Mouse (Mus musculus) embryonic fibroblast, embryonic 13.5 days (primary cell): ENCODE measurements around the gene Ebf1. TPM values are rescaled to one million over a fixed set of nuclear protein-coding genes. Genes with fewer than 3 reads are reported as not detected.

Experiments
- H3K27ac ChIP-seq: 2 replicates; pipeline ENCODE4 v1.5.1; 2012; ENCODE audit warnings: low read length, control low read depth, inconsistent platforms; ENCODE audit not compliant: insufficient read depth
- H3K4me1 ChIP-seq: 2 replicates; pipeline ENCODE4 v1.6.1; 2011; ENCODE audit warnings: low read length; ENCODE audit not compliant: control insufficient read depth, insufficient read depth
- H3K4me3 ChIP-seq: 2 replicates; pipeline ENCODE4 v1.5.1; 2011; ENCODE audit warnings: mild to moderate bottlenecking, control low read depth, low read length; ENCODE audit not compliant: insufficient read depth
- CTCF ChIP-seq: IDR thresholded peaks from 2 replicates; pipeline ENCODE4 v1.5.1; 2011; ENCODE audit warnings: mild to moderate bottlenecking, control low read depth, low read length, moderate library complexity, borderline replicate concordance; ENCODE audit not compliant: insufficient read depth
- POLR2A ChIP-seq: IDR thresholded peaks from 2 replicates; pipeline ENCODE4 v1.6.1; 2011; ENCODE audit warnings: low read depth, mild to moderate bottlenecking, control low read depth, low read length, moderate library complexity
- polyA plus RNA-seq: library from polyadenylated mRNA; stranded (reverse); fragments of >200 nt; gene quantifications from 2 replicates; pipeline ENCODE4 v1.2.4, GENCODE M21; 2011; ENCODE audit warnings: low read depth; ENCODE audit not compliant: missing spikeins, insufficient read length

Gene Ebf1
- polyA plus RNA-seq, 1 experiment = 55.9 TPM

GRCm38 (mm10) chr11:44628412-44628811 lies 11.3 kb downstream of the Ebf1 start:
- Histone ChIP-seq H3K27ac (no peak overlapping the region), H3K4me3 (no peak overlapping the region), H3K4me1 (peaks cover 2% of the 10 kb centered on the region; the same call in 1 of the 2 replicates)
- TF ChIP-seq CTCF (no peak), POLR2A (no peak)

GRCm38 (mm10) chr11:44632064-44632968 lies 15.2 kb downstream of the Ebf1 start:
- Histone ChIP-seq H3K4me3 (no peak overlapping the region), H3K4me1 (no peaks in the 10 kb centered on the region), H3K27ac (no peak overlapping the region)
- TF ChIP-seq POLR2A (no peak), CTCF (no peak)

DNA sequence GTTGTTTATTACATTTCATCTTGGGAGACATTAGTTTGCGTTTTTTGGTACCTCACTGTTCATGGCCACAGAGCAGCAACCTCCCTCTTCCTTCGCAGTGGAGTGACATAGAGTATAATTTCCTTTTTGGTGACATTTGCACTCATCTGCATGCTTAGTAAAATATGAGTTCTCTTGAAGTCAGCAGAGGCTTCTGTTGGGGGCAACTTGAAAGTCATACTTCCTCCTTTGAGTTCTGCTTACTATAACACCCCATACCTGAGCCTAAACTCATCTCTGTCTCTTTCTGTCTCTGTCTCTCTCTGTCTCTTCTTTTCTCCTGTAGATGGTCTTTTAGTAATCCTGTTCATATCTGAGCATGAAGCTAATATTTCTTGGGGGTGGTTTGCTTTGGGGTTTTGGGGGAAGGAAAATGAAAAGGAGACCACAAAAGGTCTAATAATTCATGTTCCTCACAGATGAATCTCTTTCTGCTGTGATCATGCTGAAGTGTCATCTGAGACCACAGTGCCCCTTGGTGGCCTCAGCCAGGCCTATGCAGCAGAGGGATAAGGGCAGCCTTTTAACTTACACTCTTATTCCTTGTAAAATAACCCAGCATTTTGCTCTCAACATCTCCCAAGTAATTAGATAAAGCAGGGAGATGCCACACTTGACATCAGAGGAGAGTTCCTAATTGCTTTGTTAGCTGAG lies 16.0 kb downstream of the Ebf1 start:
- Histone ChIP-seq H3K4me1 (no peaks in the 10 kb centered on the region), H3K4me3 (no peak overlapping the region), H3K27ac (no peak overlapping the region)
- no peak for TF ChIP-seq CTCF
- TF ChIP-seq POLR2A = no peak

DNA sequence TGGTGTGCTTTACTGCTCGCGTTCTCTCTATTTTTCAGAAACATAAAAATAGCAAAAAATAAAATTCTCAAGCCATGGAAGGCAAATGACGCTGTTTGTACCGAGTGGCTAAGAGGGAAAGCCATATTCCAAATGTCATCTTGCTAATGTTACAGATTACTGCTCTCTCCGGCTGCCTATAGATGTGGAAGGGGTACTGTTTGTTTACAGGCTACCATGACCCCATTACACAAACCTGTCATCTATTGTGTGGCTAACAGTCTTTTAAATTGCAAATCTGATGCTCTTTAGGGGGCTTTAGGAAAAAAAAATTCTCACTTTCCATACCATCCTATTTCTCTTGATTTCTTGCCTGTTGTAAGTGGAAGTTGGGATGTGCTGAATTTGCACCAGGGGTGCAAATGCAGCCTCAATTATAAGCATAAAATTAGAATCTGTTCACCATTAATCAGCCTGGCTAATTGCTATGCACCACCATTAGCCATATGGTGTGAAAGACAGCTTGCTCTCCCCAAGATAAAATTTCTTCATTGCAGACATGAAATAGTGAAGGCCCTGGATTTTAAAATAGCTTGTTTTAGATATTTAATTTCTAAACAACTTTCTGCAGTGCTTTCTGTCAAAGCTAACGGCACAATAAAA lies 17.6 kb downstream of the Ebf1 start:
- no peak overlapping the region for H3K27ac ChIP-seq
- no peaks in the 10 kb centered on the region for H3K4me1 ChIP-seq
- no peak overlapping the region for H3K4me3 ChIP-seq
- TF ChIP-seq CTCF = no peak
- no peak for TF ChIP-seq POLR2A

- H3K4me3 ChIP-seq = no peak overlapping the region
- TF ChIP-seq CTCF (no peak), POLR2A (no peak)
- H3K4me1 ChIP-seq = no peaks in the 10 kb centered on the region
- no peak overlapping the region for H3K27ac ChIP-seq
Measured at GRCm38 (mm10) chr11:44636241-44636640, 19.1 kb downstream of the Ebf1 start.

GRCm38 (mm10) chr11:44638193-44638754 lies 21.2 kb downstream of the Ebf1 start:
- Histone ChIP-seq H3K27ac (no peak overlapping the region), H3K4me1 (no peaks in the 10 kb centered on the region), H3K4me3 (no peak overlapping the region)
- no peak for TF ChIP-seq POLR2A
- TF ChIP-seq CTCF = no peak

GRCm38 (mm10) chr11:44641496-44641895 lies 24.4 kb downstream of the Ebf1 start:
- TF ChIP-seq CTCF (no peak), POLR2A (no peak)
- Histone ChIP-seq H3K4me3 (no peak overlapping the region), H3K4me1 (no peaks in the 10 kb centered on the region), H3K27ac (no peak overlapping the region)

- Histone ChIP-seq H3K4me3 (no peak overlapping the region), H3K4me1 (no peaks in the 10 kb centered on the region), H3K27ac (no peak overlapping the region)
- no peak for TF ChIP-seq POLR2A
- no peak for TF ChIP-seq CTCF
Measured at GRCm38 (mm10) chr11:44654340-44655019, 37.4 kb downstream of the Ebf1 start.

GRCm38 (mm10) chr11:44655468-44655867 lies 38.4 kb downstream of the Ebf1 start:
- Histone ChIP-seq H3K4me3 (no peak overlapping the region), H3K27ac (no peak overlapping the region), H3K4me1 (no peaks in the 10 kb centered on the region)
- TF ChIP-seq POLR2A (no peak), CTCF (no peak)
